Mouse (Mus musculus) limb, embryonic 14.5 days (tissue): ENCODE data around the gene Tnni3k. TPM values are rescaled to one million over a fixed set of nuclear protein-coding genes. Genes with fewer than 3 reads are reported as not detected.

ENCODE experiments used
- ATAC-seq: fragments of 200-750 bp; cut with Nextera tagmentation; 2 replicates; pipeline ENCODE4 v1.8.0; 2017; ENCODE audit warnings: low read depth, moderate number of reproducible peaks, moderate TSS enrichment; ENCODE audit not compliant: low FRiP score
- DNase-seq: peaks from one replicate; pipeline ENCODE4 v3.0.0-alpha.2; 2015; ENCODE audit warnings: low spot score
- H3K27ac ChIP-seq: fragments of 300-500 bp; sonication (generic); replicated peaks from 2 replicates; pipeline ENCODE4 v1.5.1; 2014; ENCODE audit warnings: low read depth, mild to moderate bottlenecking, low read length, moderate library complexity, mixed read lengths
- H3K27me3 ChIP-seq: fragments of 300-500 bp; sonication (generic); 2 replicates; pipeline ENCODE4 v1.6.1; 2014; ENCODE audit warnings: low read length, mixed read lengths; ENCODE audit not compliant: control insufficient read depth, insufficient read depth
- H3K36me3 ChIP-seq: fragments of 300-500 bp; sonication (generic); 2 replicates; pipeline ENCODE4 v1.6.1; 2014; ENCODE audit warnings: mild to moderate bottlenecking, low read length, moderate library complexity, mixed read lengths; ENCODE audit not compliant: control insufficient read depth, insufficient read depth
- H3K4me1 ChIP-seq: fragments of 300-500 bp; sonication (generic); 2 replicates; pipeline ENCODE4 v1.6.1; 2014; ENCODE audit warnings: antibody characterized with exemption, low read length, mixed read lengths; ENCODE audit not compliant: control insufficient read depth, insufficient read depth
- H3K4me2 ChIP-seq: fragments of 300-500 bp; sonication (generic); replicated peaks from 2 replicates; pipeline ENCODE4 v1.6.1; 2014; ENCODE audit warnings: low read depth, mild to moderate bottlenecking, low read length, moderate library complexity; ENCODE audit not compliant: severe bottlenecking
- H3K4me3 ChIP-seq: fragments of 300-500 bp; sonication (generic); replicated peaks from 2 replicates; pipeline ENCODE4 v1.5.1; 2014; ENCODE audit warnings: low read length
- H3K9ac ChIP-seq: fragments of 300-500 bp; sonication (generic); 2 replicates; pipeline ENCODE4 v1.6.1; 2014; ENCODE audit warnings: mild to moderate bottlenecking, low read depth, low read length, moderate library complexity; ENCODE audit not compliant: severe bottlenecking
- H3K9me3 ChIP-seq: fragments of 300-500 bp; sonication (generic); 2 replicates; pipeline ENCODE4 v1.6.1; 2016; ENCODE audit warnings: low read length; ENCODE audit not compliant: control insufficient read depth
- POLR2A ChIP-seq: fragments of 200-500 bp; IDR thresholded peaks from 2 replicates; pipeline ENCODE4 v1.8.0; 2012; ENCODE audit warnings: inconsistent platforms, mild to moderate bottlenecking, moderate library complexity, borderline replicate concordance; ENCODE audit not compliant: insufficient read depth, insufficient read length; ENCODE audit errors: extremely low read depth
- WGBS: fragments of 180-500 bp; shearing (Covaris S2); extraction: QIAGEN DNeasy Blood & Tissue Kit; methylation state at CpG from one replicate; pipeline ENCODE4 v1.1.7; 2014; 5-methylcytosine and 5-hydroxymethylcytosine counted together
- polyA plus RNA-seq, 2 experiments: library from polyadenylated mRNA; depleted of rRNA in 1 of 2; stranded (reverse) in 1 of 2; unstranded in 1 of 2; fragments of >200 nt; fragmentation: Nextera tagmentation in 1 of 2; extraction: Ambion mirVana in 1 of 2; gene quantifications; 2 replicates each; pipeline versions ENCODE4 v1.2.1 to v1.2.3; 2012 to 2014

Tnni3k gene
- polyA plus RNA-seq, 2 experiments: 0.03 TPM; not detected in 1

GRCm38 (mm10) chr3:154816231-154816630 lies 239.0 kb downstream of the Tnni3k start:
- Histone ChIP-seq H3K4me2 (no peak overlapping the region), H3K27ac (no peak overlapping the region), H3K4me1 (no peaks in the 10 kb centered on the region), H3K9me3 (no peaks in the 10 kb centered on the region), H3K9ac (no peak overlapping the region), H3K4me3 (no peak overlapping the region), H3K27me3 (no peaks in the 10 kb centered on the region), H3K36me3 (no peaks in the 10 kb centered on the region)
- 62% methylated on average over 3 of the region's 3 CpGs for WGBS
- TF ChIP-seq POLR2A: no peak
- DNase-seq (no peak), ATAC-seq (no peak)

GRCm38 (mm10) chr3:154815606-154816005 lies 239.6 kb downstream of the Tnni3k start:
- no peak for ATAC-seq
- WGBS: 4% methylated on average over 2 of the region's 2 CpGs
- TF ChIP-seq POLR2A: no peak
- no peak overlapping the region for H3K4me2 ChIP-seq
- H3K27me3 ChIP-seq: no peaks in the 10 kb centered on the region
- no peaks in the 10 kb centered on the region for H3K36me3 ChIP-seq
- H3K4me1 ChIP-seq: no peaks in the 10 kb centered on the region
- no peak overlapping the region for H3K4me3 ChIP-seq
- H3K27ac ChIP-seq: no peak overlapping the region
- H3K9ac ChIP-seq: no peak overlapping the region
- H3K9me3 ChIP-seq: no peaks in the 10 kb centered on the region
- no peak for DNase-seq

GRCm38 (mm10) chr3:154812893-154813292 lies 242.3 kb downstream of the Tnni3k start:
- H3K27ac ChIP-seq: no peak overlapping the region
- H3K36me3 ChIP-seq: no peaks in the 10 kb centered on the region
- no peaks in the 10 kb centered on the region for H3K4me1 ChIP-seq
- no peak overlapping the region for H3K4me3 ChIP-seq
- no peak overlapping the region for H3K9ac ChIP-seq
- WGBS: 22% methylated on average over 1 of the region's 1 CpGs
- no peak for DNase-seq
- TF ChIP-seq POLR2A: no peak
- H3K27me3 ChIP-seq: no peaks in the 10 kb centered on the region
- no peak for ATAC-seq
- H3K9me3 ChIP-seq: no peaks in the 10 kb centered on the region
- no peak overlapping the region for H3K4me2 ChIP-seq

GRCm38 (mm10) chr3:154811833-154812232 lies 243.4 kb downstream of the Tnni3k start:
- H3K9me3 ChIP-seq: no peaks in the 10 kb centered on the region
- no peak for DNase-seq
- H3K27me3 ChIP-seq: no peaks in the 10 kb centered on the region
- ATAC-seq: no peak
- no peaks in the 10 kb centered on the region for H3K4me1 ChIP-seq
- H3K9ac ChIP-seq: no peak overlapping the region
- no peak overlapping the region for H3K4me2 ChIP-seq
- no peak overlapping the region for H3K4me3 ChIP-seq
- WGBS: 61% methylated on average over 9 of the region's 9 CpGs
- no peaks in the 10 kb centered on the region for H3K36me3 ChIP-seq
- H3K27ac ChIP-seq: no peak overlapping the region
- no peak for TF ChIP-seq POLR2A

- H3K4me1 ChIP-seq: no peaks in the 10 kb centered on the region
- no peaks in the 10 kb centered on the region for H3K36me3 ChIP-seq
- H3K9me3 ChIP-seq: no peaks in the 10 kb centered on the region
- no peak for DNase-seq
- H3K27me3 ChIP-seq: no peaks in the 10 kb centered on the region
- H3K4me2 ChIP-seq: no peak overlapping the region
- WGBS: 44% methylated on average over 9 of the region's 9 CpGs
- ATAC-seq: no peak
- H3K4me3 ChIP-seq: no peak overlapping the region
- TF ChIP-seq POLR2A: no peak
- no peak overlapping the region for H3K9ac ChIP-seq
- no peak overlapping the region for H3K27ac ChIP-seq
These were observed 243.9 kb downstream of the Tnni3k start for GRCm38 (mm10) chr3:154811281-154811680.

- Histone ChIP-seq H3K9ac (no peak overlapping the region), H3K9me3 (no peaks in the 10 kb centered on the region), H3K4me2 (no peak overlapping the region), H3K27me3 (no peaks in the 10 kb centered on the region), H3K36me3 (no peaks in the 10 kb centered on the region), H3K27ac (no peak overlapping the region), H3K4me3 (no peak overlapping the region), H3K4me1 (no peaks in the 10 kb centered on the region)
- no peak for DNase-seq
- no peak for TF ChIP-seq POLR2A
- no peak for ATAC-seq
- WGBS: 67% methylated on average over 7 of the region's 7 CpGs
These were observed 244.8 kb downstream of the Tnni3k start for GRCm38 (mm10) chr3:154810273-154810870.
